Comparison of ENCODE assay signal across 7 mouse cellular contexts in the genomic region with DNA sequence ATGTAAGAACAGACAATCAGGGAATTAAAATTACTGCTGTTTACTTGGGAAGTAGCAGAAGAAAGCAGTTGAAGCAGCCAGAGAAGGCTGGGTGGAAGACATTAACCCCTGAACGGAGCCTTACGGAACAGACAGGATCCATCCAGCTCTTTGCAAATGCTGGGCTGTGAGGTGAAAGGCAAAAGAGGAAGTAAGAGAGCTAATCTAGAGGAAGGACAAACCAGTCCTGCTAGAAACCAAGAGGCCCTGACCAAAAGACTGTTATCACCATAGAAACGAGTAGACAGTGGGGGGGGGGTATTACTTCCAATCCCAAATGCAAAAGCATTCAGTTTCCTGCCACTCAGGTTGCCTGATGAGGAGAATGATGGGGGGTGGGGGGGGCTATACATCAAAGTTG. TPM values are rescaled to one million over a fixed set of nuclear protein-coding genes. Genes with fewer than 3 reads are reported as not detected.
DNase-seq lines count a peak whose midpoint lies in the region; ATAC-seq and TF ChIP-seq lines count a peak whose summit lies in the region.

No protein-coding gene starts in this region.

- H3K27ac ChIP-seq in embryonic facial prominence, embryonic 14.5 days (replicated peaks; ENCODE audit: low read depth, low read length) = peak overlapping the region; percentile 30
- no peak overlapping the region; the same call in 1 of the 2 replicates for H3K27ac ChIP-seq in intestine, embryonic 16.5 days (ENCODE audit: low read length)
- H3K27ac ChIP-seq in small intestine, adult 2 months (ENCODE audit: insufficient read depth, low read depth, low read length) = peak overlapping the region; percentile 3; the same call in 1 of the 2 replicates

- no peak for TF ChIP-seq CTCF in small intestine, adult 2 months (IDR thresholded peaks at IDR 0.05; ENCODE audit: extremely low read depth, insufficient read length, insufficient replicate concordance, low read depth, low read length)

- 60% methylated on average over 3 of the region's 3 CpGs for WGBS in embryonic facial prominence, embryonic 14.5 days
- 44% methylated on average over 3 of the region's 3 CpGs for WGBS in intestine, embryonic 16.5 days
- 49% methylated on average over 3 of the region's 3 CpGs for WGBS in small intestine, adult 2 months

- peak; percentile 25 for DNase-seq in lung, postnatal 36 days
- no peak for DNase-seq in lung, postnatal 14 days
- no peak for DNase-seq in embryonic facial prominence, embryonic 14.5 days (ENCODE audit: low spot score)
- no peak for DNase-seq in right cerebral cortex, postnatal 4 days
- no peak for DNase-seq in left cerebral cortex, postnatal 10 days (ENCODE audit: extremely low spot score in 1 of 2, low spot score in 2 of 2)

- no peaks in the 10 kb centered on the region for H3K27me3 ChIP-seq in embryonic facial prominence, embryonic 14.5 days (replicated peaks; ENCODE audit: control insufficient read depth, insufficient read depth, low read length)
- no peaks in the 10 kb centered on the region for H3K27me3 ChIP-seq in intestine, embryonic 16.5 days (replicated peaks; ENCODE audit: control insufficient read depth, insufficient read depth, low read length)
- no peaks in the 10 kb centered on the region for H3K27me3 ChIP-seq in small intestine, adult 2 months (ENCODE audit: control insufficient read depth, insufficient read depth, low read length)

- peaks cover 32% of the 10 kb centered on the region for H3K4me1 ChIP-seq in embryonic facial prominence, embryonic 14.5 days (ENCODE audit: control insufficient read depth, insufficient read depth, low read length)
- peaks cover 13% of the 10 kb centered on the region for H3K4me1 ChIP-seq in intestine, embryonic 16.5 days (ENCODE audit: control insufficient read depth, insufficient read depth, low read length)
- peaks cover 5% of the 10 kb centered on the region; the same call in 1 of the 2 replicates for H3K4me1 ChIP-seq in small intestine, adult 2 months (ENCODE audit: control insufficient read depth, insufficient read depth, insufficient read length, low read length)

- no peak overlapping the region for H3K9ac ChIP-seq in embryonic facial prominence, embryonic 14.5 days (ENCODE audit: low read depth, low read length)
- no peak overlapping the region for H3K9ac ChIP-seq in intestine, embryonic 16.5 days (ENCODE audit: low read depth, low read length)

- no peak overlapping the region for H3K4me2 ChIP-seq in embryonic facial prominence, embryonic 14.5 days (ENCODE audit: low read depth, low read length)
- H3K4me2 ChIP-seq in intestine, embryonic 16.5 days (ENCODE audit: low read depth, low read length) = no peak overlapping the region

- no peaks in the 10 kb centered on the region for H3K36me3 ChIP-seq in embryonic facial prominence, embryonic 14.5 days (ENCODE audit: control insufficient read depth, insufficient read depth, low read length)
- H3K36me3 ChIP-seq in intestine, embryonic 16.5 days (ENCODE audit: control insufficient read depth, insufficient read depth, low read length) = no peaks in the 10 kb centered on the region
- H3K36me3 ChIP-seq in small intestine, adult 2 months (ENCODE audit: control insufficient read depth, insufficient read depth, low read length) = no peaks in the 10 kb centered on the region

- peak; percentile 39; the same call in 1 of the 2 replicates for ATAC-seq in embryonic facial prominence, embryonic 14.5 days (ENCODE audit: low read depth)
- ATAC-seq in intestine, embryonic 16.5 days = peak; percentile 66

- intact Hi-C loops in left cerebral cortex, postnatal 10 days (cut with DNase I) = loop anchor here (5.0 kb wide), 2 partner anchors 109 to 129 kb away; no protein-coding TSS in a partner anchor

- H3K9me3 ChIP-seq in embryonic facial prominence, embryonic 14.5 days (ENCODE audit: control insufficient read depth, low read length) = no peaks in the 10 kb centered on the region
- no peaks in the 10 kb centered on the region for H3K9me3 ChIP-seq in intestine, embryonic 16.5 days (ENCODE audit: control insufficient read depth, low read length)

- TF ChIP-seq POLR2A in small intestine, adult 2 months (IDR thresholded peaks at IDR 0.05; ENCODE audit: low read depth, low read length) = no peak

- no peak overlapping the region for H3K4me3 ChIP-seq in embryonic facial prominence, embryonic 14.5 days (ENCODE audit: low read depth, low read length)
- H3K4me3 ChIP-seq in intestine, embryonic 16.5 days (ENCODE audit: low read length) = no peak overlapping the region
- H3K4me3 ChIP-seq in small intestine, adult 2 months (ENCODE audit: low read depth, low read length) = no peak overlapping the region

RNA-seq across cellular contexts. Expression of gene Gng2, which starts 6.6 kb away (rescaled TPM):
- 59.3 and 63.5 TPM in 2 replicates for polyA plus RNA-seq in embryonic facial prominence, embryonic 14.5 days (2014; fragmentation: Nextera tagmentation; extraction: Ambion mirVana)
- polyA plus RNA-seq in intestine, embryonic 16.5 days (2015; fragmentation: Nextera tagmentation; extraction: Ambion mirVana) = 40.5 and 49.1 TPM in 2 replicates
- polyA plus RNA-seq in small intestine, adult 2 months (2012; rRNA removed) = 8.3 and 9.9 TPM in 2 replicates
- total RNA-seq in left cerebral cortex, postnatal 10 days (2021) = 100 to 1,000 TPM; 521 to 543 TPM
